Mouse (Mus musculus) layer of hippocampus, adult 9-10 months (tissue): Measurements from ENCODE around the gene Nav2.
A peak's percentile ranks its signal among the peaks of the same experiment; 100 is the strongest.

Experiments
- DNase-seq: peaks from one replicate; pipeline ENCODE4 v3.0.0; 2022; ENCODE audit warnings: low spot score

The Nav2 gene

DNA sequence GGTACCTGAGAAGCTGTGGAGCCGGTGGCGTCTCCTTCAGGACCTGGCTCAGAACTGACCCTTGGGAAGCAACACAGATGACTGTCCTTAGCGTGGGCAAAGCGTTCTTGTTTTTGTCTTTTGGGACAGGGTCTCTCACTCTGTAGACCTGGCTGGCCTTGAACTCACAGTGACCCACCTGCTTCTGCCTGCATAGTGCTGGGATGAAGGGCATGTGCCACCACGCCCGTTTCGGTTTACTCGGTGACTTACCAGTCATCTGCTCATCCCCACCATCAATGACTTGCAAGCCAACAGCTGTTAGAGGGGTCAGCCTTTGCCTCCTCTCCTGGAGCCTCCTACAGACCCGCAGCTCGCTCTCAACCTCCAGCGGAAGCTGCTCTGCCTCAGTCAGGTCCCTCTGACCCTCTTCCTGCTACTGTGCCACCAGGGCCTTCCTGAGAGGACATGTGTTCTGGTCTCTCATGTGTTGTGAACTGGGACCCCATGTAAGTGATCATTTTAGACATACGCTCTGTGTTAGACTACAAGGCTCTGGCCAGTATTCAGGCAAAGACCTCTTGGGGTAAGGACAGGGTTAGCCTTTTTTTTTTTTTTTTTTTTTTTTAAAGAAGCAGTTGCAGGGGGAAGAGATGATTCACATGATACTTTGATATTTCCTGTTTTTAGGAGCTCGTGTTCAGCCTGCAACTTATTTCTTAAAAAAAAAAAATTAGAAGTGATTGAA, 342.2 kb downstream of the Nav2 start:
- DNase-seq = no peak

DNA sequence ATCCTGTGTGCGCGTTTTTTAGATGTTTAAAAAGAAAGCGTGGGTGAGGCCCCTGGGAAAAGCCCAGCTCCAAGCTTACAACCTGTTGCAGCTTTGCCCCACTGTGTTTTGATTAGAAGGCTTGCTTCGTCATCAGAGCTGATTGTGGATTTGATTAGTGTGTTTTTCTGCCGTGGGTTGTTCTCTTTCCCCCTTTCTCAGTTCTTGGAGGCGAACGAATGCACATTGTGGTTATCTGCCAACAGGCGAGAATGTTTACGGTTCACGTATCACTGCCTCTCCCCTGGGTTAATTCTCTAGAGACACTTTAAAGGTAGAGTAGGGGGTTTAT, 342.8 kb downstream of the Nav2 start:
- DNase-seq = no peak

DNA sequence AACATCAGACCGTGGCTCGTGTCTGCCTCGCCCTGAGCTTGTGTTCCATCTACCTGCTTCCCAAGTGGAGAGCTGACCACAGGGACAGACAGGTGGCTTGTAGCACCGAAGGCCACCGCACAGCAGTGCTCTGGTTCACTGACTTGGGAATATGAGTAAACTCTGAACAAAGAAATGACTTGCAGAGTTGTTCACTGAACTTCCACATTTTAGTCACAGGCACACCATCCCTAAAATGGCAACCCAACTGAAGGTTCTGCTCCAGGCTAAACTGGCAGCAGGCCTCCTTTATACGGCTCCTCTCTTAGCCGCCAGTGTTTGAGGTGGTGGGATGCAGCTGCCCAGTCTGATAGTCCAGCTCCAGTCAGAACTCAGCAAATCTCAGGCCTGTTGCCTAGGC, 343.9 kb downstream of the Nav2 start:
- DNase-seq = no peak

DNA sequence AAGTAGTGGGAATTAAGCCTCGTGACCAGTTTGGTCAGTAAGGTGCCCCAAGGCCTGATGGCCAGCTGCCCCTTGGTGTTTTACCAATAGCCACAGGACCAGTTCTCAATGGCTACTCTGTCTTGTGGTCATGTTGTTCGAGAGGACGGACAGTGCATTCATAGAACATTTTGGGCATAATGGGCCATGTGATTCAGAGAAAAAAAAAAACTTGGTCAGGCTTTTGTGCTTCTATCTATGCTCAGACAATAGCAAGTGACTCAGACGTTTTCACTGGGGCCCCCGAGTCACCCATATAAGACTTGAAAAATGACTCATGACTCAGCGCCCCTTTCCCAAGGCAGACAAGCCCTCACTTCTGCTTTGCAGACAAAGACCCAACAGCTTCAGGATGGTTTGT, 344.4 kb downstream of the Nav2 start:
- DNase-seq = no peak

DNA sequence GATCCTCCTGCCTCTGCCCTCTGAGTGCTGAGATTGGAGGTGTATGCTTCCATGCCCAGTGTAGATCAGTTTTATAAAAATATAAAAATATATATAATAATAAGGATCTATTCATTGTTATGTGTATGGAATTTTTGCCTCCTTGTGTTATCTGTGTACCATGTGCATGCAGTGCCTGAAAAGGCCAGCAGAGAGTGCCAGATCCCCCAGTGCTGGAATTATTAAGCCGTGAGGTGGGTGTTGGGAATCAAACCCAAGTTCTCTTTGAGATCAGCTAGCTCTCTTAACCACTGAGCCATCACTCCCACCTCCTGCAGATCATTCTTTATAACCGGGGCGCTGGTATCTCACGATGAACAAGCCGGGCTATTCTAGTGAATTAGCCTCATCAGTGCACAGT, 346.5 kb downstream of the Nav2 start:
- no peak for DNase-seq

DNA sequence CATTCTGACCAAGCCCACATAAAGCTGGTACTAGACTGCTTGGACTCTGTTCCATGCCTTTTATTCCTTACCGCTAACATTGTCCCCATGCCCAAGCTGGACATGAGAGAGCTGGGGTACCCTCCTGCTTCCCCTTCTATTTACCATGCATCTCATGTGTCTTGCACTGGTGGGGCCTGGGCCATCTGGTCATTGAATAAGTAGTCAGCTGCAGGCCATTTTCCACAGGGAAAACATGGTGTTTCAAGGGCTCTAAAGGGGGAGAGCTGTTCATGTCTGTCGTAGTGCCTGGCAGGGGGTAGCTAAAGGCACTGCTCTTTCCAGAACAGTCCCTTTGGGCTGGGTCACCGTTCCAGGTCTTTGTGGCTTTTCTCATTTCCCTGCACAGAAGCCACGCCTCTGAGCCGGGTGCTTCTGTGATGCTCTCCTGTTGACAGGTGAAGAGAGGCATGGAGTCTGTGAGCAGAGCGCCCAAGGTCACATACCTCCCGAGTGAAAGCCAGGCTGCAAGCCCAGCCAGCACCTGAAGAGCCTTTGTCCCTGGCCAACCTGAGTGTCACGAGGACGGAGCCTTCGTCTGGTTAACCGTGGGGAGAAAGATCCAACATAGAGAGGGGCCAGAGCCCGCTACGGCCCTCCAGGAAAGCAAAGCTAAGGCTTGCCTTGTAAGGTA, 348.9 kb downstream of the Nav2 start:
- no peak for DNase-seq

DNA sequence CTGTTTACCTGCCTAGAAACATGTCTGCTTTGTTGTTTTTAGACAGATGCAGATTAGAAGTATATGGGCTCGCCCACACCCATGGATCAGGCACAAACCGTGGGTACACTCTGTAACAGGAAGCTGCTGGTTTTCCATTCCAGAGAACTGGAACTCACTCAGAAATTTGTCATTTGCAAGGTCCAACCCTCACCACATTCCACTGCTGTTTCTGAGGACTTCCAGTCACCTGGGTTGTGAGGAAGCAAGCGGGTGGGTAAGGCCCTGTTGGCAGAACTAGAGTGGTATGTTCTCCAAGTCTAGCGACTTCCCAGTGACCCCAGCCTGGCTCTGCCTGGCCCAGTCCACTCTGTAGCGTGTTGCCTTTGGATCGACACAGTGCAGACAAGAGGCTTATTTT, 349.6 kb downstream of the Nav2 start:
- DNase-seq = no peak

DNA sequence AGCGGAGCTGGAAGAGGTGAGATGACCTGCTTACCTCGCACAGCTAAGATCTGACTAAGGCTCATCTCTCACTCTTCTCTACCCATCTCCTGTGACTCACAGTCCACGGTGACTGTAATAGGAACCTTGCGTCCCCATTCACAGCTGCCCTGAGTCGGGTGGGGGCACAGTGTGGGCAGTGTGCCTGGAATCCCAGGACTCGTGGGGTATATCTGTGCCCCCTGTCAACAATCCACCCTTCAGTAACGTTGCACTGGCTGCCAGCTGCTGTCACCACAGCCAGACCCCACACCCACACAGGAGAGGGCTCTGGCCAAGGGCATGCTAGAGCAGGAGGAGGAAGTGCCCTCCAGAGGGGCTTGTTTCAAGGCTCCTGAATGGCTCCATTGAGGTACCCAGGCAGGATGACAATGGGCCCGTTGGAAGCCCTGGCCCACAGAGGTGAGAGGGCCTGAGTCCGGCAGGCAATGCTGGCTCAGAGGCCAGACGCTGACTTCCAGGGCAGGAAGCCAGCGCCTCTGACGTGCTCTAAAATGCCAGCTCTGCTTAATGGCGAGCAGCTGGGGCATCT, 353.5 kb downstream of the Nav2 start:
- DNase-seq = no peak

DNA sequence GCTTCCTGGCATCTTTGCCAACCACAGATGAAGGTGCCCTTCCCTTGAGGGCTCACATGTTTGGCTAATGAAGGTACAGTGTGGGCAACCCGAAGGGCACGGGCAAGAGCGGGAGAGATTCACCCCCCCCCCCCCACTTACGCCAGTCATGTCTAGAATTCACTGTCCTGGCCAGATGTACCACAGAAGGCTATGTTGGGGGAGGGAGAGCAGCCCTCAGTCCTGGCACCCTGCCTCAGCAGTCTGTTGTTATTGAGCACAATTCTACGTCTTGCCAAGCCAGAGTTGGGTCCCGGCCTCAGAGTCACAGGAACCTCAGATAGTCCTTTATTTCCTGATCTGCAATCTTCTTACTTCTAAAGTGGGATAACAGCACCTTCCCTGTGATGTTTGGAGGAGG, 357.9 kb downstream of the Nav2 start:
- DNase-seq = no peak

DNA sequence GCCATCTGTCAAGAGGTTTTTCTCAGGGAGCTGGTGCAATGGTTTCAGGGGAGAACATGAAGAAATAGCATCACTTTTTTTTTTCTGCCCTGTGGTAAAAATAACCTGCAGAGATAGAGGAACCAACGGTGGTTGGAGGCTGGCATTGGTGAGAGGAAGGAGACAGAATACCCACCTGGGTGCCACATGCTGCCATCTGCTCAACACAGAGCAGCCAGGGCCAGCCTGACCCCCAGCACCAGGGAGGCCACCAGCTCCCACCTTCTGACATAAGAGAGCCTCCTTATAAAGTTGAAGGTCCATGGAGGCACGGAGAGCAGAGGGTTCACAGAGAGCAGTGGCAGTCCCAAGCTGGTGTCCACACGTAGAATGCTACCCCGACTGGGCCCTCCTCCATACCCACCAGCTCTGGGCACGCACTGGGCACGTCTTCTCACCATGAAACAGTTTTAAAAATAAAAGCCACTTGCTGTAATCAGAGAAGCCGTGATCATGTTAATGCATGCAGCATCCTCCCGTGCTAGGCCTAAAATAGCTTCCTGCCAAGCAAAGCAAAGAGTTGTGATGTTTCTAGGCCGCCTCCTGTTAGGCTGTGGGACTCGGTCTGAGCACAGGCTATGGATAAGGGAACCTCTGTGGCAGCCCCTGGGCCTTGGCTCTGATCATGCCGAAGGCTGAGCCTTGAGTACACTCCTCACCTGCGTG, 359.3 kb downstream of the Nav2 start:
- no peak for DNase-seq

DNA sequence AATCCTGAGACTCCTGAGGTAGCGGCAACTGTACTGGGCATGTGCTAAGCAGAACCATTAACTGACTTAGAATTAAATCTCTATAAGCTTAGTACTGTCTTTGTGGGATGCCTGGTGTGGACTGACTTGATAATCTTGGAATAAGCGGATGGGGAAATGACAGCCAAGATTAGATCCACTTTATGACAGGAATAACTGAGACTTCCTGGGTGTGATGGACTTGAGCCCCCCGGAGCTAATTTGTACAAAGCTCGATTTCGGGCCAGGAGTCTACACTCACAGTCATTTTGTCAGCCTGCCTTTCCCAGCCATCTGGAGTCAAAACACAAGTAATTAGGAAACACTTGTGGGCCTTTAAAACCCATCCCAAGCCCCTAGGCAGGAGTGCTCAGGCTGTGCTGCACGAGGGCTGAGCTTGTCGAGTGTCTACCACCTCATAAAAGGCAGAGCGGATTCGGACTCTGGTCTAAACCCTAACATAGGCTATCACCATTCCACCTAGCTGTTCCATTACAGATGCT, 359.9 kb downstream of the Nav2 start:
- no peak for DNase-seq

DNA sequence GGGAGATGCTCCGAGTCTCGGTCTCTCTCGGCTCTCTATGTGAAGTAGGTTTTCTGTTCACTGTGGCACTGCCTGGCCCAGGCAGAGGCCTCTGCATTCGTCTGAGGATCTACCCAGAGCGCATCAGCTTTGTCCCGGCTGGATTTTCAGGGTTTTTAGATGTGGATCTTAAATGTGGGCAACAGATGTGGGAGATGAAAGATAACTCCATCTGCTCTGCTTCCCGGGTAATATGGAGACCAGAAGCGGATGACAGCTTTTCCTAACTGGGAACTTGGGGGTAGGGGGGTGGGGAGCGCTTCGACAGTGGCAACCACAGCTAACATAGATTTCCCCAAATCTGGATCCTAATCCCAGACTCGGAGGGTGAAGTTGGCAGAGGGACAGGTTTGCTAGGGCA, 362.3 kb downstream of the Nav2 start:
- no peak for DNase-seq

DNA sequence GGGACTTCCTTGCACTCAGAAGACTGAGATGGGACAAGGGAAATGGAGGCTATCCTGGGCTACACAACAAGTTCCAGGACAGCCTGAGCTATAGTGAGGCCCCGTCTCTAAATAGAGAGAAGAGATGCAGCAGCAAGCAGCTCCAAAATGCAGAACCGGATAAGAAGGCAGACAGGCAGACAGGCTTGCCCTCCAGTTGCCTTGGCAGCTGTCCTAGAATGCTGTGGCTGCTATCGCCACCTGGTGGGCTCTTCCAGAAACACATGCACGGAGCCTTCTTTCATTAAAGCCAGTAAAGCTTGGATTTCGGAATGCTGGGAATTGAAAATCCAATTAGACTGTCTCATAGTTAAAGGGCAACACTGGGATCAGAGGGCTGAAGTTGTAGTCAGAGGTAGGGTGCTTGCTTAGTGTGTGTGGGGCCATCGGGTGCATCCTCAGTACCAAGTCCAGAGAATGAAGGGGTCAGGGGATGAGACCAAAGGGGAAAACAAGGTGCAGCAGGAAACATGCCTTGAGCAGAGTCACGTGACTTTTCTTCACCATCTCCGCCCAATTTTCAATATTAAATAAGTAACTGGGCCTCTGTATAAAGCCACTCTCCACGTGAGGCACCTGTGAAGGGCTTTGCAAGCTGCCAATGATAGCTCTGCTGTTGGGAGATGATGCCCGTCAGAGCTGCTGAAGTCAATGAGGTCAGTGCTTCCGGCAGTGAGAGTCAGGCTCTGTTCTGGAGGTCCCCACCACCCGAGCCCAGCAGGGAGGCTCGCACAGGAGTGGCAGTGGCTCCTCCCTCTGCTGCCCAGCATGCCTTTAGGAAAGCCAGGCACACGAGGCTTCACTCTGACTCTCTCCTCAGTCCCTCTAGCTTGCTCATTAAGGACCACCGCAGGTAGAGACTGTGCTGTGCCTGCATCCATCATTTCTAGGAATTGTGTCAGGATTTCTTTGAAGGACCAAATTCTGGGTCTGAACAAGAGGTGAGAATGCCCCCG, 364.2 kb downstream of the Nav2 start:
- peak; percentile 81 for DNase-seq

DNA sequence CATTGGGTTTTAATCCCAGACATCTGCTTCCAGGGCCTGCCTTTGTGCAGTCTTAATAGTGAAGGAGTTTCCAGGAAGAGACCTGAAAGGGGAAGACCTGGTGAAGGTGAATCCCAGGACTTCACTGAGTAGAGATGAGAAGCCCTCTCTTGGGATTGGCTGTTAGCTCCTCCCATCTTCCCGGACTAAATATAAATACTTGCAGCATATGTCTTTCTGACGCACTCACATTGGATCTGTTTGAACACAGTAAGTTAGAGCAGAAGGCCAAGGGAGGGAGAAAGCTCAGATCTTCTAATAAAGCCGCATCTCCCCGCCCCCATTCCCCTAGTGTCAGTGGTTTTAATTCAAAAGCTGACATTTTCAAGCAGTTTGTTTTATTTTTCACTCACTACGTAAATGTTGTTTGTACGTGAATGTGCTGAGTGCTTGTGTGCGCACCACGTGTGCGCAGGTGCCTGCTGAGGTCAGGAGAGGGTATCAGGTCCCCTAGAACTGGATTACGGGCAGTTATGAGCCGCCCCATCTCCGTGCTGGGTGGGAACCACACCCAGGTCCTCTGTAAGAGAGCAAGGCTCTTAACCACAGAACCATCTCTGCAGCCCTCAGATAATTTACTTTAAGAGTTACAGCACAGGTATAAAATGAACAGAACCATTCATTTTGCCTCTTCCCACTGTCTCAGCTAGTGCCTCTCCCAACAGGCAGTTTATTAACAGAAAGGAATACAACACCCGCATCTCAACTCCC, 365.6 kb downstream of the Nav2 start:
- no peak for DNase-seq

DNA sequence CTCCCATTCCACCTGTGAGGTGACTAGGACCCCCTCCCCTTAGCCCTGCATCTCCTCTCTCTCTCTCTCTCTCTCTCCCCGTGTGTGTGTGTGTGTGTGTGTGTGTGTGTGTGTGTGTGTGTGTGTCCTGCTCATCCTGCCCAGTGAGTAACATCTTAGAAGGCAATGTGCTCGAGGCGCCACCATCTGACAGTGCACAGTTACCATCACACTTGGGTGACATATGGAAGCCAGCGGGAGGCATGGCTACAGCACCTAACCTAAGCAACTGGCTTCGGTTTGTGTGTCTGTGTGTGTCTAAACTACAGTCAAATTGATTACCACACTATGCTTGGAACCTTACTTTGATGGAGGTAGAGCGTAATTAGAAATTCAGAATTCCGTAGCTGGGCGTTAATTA, 366.2 kb downstream of the Nav2 start:
- no peak for DNase-seq

DNA sequence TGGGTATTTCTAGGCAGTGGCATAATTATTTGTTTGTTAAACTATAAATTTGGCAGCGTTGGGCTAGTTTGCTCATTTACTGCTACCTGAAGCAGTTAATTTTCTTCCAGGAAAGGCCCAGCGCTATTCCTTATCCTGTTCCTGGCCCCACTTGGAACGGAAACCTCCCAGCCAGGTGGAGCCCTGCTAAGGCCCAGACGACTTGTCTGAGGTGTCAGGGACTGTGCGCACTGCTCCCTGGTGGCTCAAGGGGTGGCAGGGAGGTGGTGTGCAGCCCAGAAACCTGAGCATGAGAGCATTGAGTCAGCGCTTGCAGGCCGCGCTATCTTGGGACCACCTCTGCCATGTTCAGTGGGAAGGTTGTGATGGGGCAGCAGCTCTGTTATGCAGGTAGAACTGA, 367.6 kb downstream of the Nav2 start:
- no peak for DNase-seq

DNA sequence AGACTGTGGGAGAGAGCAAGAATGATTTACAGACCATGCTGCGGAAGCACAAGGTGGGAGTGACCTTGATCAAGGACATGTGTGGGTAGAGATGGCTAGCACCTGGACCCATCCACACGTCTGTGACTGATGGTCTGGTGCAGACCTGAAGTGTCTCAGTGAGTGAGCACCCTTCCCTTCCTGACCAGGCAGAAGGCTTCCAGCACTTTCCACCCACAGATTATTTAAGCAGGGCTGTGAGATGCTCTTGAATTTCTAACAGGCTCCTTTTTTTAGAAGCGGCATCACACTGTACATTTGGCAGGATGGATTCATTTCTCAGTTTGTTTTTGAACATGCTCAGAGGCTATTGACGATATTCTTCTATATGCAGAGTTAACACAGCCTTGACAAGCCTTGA, 369.2 kb downstream of the Nav2 start:
- DNase-seq = no peak

DNA sequence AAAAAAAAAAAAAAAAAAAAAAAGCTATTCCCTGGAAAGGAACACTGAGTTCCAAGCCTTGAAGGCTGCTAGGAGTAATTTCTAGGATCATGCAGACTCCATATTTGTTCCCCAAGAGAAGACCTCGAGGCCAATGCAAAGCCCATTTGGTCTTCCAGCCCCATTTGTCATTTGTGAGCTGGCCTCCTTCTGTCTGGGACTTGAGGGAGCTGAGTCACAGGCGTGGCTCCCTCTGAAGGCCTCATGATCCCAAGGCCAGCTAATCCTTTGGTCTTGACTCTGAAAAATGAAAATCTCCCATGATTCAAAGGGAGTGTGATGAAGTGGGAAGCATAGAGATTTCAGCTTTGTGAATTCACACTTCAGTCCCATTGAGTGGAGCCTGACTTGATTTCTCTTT, 370.0 kb downstream of the Nav2 start:
- no peak for DNase-seq

DNA sequence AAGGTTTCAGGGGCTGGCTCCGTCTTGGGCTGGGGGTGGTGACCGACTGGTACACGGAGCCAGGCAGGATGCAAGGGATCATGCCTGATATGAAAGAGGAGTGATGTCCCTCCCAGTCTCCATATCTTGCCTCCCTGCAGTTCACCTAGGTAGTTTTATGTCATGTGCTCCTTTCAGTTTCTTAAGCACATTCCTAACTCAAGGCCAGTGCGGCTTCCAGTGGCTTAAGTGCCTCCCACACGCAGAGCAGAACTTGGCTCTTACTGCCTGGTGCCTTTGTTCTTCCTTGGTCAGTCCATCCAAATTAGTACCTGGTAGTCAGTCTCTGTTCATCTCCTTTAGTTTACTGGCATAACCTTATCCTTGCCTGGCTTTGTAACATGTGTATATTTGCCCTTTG, 371.9 kb downstream of the Nav2 start:
- no peak for DNase-seq

DNA sequence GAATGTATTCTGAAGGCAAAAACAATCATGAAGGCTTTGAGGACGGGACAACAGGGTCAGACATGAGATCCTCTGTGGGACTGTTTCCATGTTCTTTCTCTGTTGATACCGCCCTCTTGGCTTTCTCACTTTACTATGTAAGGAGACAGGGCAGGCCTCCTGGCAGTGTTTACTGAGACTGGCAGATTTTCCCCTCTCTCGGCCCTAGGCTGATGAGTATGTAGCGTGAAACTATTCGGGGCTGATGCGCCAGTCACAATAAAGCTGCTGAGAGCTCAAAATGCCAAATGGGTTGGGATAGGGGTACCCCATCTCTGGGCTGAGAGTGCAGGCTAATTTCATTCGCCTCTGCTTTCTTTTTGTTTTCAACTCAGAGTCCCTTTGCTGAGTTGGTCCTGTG, 373.9 kb downstream of the Nav2 start:
- DNase-seq = no peak
